Mouse (Mus musculus) CH12F3 (cell line): ENCODE measurements at regions not wholly inside any gene's neighbourhood (a gene's known extent, or its start where the extent isn't known, plus 50 kb on each side); places are given as distances from the start of the nearest gene placed in this dataset.

Experiments used
- in situ Hi-C: fragments of 300-500 bp; cut with MboI; formaldehyde crosslinking; loops from 2 replicates; pipeline ENCODE4 v1.14.3; 2020; ENCODE audit warnings: low sequenced_read_pairs

GRCm38 (mm10) chr13:46129236-46129855, 144.2 kb upstream of the Stmnd1 start:
- in situ Hi-C loops: no loop called here

GRCm38 (mm10) chr13:46123446-46123845, 150.1 kb upstream of the Stmnd1 start:
- in situ Hi-C loops: no loop called here

- in situ Hi-C loops: no loop called here
Measured at GRCm38 (mm10) chr13:46116576-46116975, 151.8 kb upstream of the Atxn1 start.

GRCm38 (mm10) chr13:46104971-46105370, 140.2 kb upstream of the Atxn1 start:
- in situ Hi-C loops: no loop called here

- in situ Hi-C loops: no loop called here
Measured at GRCm38 (mm10) chr13:46098621-46099020, 133.8 kb upstream of the Atxn1 start.

- in situ Hi-C loops: no loop called here
Measured at GRCm38 (mm10) chr13:46098131-46098530, 133.3 kb upstream of the Atxn1 start.

- in situ Hi-C loops: no loop called here
Measured at GRCm38 (mm10) chr13:46096968-46097367, 132.2 kb upstream of the Atxn1 start.

- in situ Hi-C loops: no loop called here
Measured at GRCm38 (mm10) chr13:46096416-46096815, 131.6 kb upstream of the Atxn1 start.

- in situ Hi-C loops: no loop called here
Measured at GRCm38 (mm10) chr13:46092787-46093186, 128.0 kb upstream of the Atxn1 start.

GRCm38 (mm10) chr13:46091109-46091508, 126.3 kb upstream of the Atxn1 start:
- in situ Hi-C loops: no loop called here

GRCm38 (mm10) chr13:46088237-46088636, 123.4 kb upstream of the Atxn1 start:
- in situ Hi-C loops: no loop called here

- in situ Hi-C loops: no loop called here
Measured at GRCm38 (mm10) chr13:46087663-46088062, 122.9 kb upstream of the Atxn1 start.

- in situ Hi-C loops: no loop called here
Measured at GRCm38 (mm10) chr13:46076879-46077278, 112.1 kb upstream of the Atxn1 start.

GRCm38 (mm10) chr13:46071670-46072069, 106.9 kb upstream of the Atxn1 start:
- in situ Hi-C loops: no loop called here

- in situ Hi-C loops: no loop called here
Measured at GRCm38 (mm10) chr13:46069571-46069970, 104.8 kb upstream of the Atxn1 start.

GRCm38 (mm10) chr13:46062758-46063157, 98.0 kb upstream of the Atxn1 start:
- in situ Hi-C loops: no loop called here

GRCm38 (mm10) chr13:46059870-46060269, 95.1 kb upstream of the Atxn1 start:
- in situ Hi-C loops: no loop called here

GRCm38 (mm10) chr13:46058862-46059261, 94.1 kb upstream of the Atxn1 start:
- in situ Hi-C loops: no loop called here

GRCm38 (mm10) chr13:46058341-46058740, 93.5 kb upstream of the Atxn1 start:
- in situ Hi-C loops: no loop called here

- in situ Hi-C loops: no loop called here
Measured at GRCm38 (mm10) chr13:46055410-46055809, 90.6 kb upstream of the Atxn1 start.

- in situ Hi-C loops: no loop called here
Measured at GRCm38 (mm10) chr13:46043568-46043967, 78.8 kb upstream of the Atxn1 start.

GRCm38 (mm10) chr13:46043016-46043415, 78.2 kb upstream of the Atxn1 start:
- in situ Hi-C loops: no loop called here

GRCm38 (mm10) chr13:46042224-46042623, 77.4 kb upstream of the Atxn1 start:
- in situ Hi-C loops: no loop called here
